Mouse (Mus musculus): ENCODE measurements around the gene Zfp454.

The Zfp454 gene

GRCm38 (mm10) chr11:50841023-50841735, 46.3 kb downstream of the Zfp454 start, which contains the start of gene Zfp879:
TSS of gene Zfp879 (minus strand) at chr11:50841552.
- DNase-seq = peak; percentile 97

GRCm38 (mm10) chr11:50835727-50836126, 51.7 kb downstream of the Zfp454 start:
- DNase-seq = no peak

GRCm38 (mm10) chr11:50827010-50827953, 60.2 kb downstream of the Zfp454 start, which contains the start of gene Zfp354c:
TSS of gene Zfp354c (minus strand) at chr11:50827724.
- DNase-seq = peak; percentile 89 to 91

DNA sequence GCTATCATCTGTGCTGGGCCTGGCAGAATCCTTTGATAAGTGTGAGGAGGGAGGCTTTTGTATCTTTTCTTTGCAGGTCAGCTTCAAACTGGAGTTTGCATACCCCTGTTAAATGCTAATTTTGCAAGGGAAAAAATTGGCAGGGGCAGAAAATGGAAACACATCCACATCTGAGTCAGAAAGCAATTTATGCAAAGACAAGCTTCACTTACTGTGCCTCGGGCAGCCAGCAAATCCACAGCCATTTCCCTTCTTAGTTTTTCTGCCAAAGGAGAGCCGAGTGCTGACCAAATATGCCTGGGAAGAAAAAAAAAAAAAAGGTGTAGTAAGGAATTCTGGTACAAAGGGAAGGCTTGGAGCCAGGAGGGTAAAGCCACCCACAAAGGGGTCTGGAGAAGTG, 61.2 kb downstream of the Zfp454 start:
- DNase-seq = peak; percentile 13 to 17

All from kidney, postnatal 36 days (tissue).